Mouse (Mus musculus) spleen, embryonic (tissue): ENCODE data around the gene Pdhb.

Experiments
- CTCF ChIA-PET: fragments of 350-600 bp; sonication (Branson Sonifier 250); formaldehyde crosslinking; loops from one replicate; lab custom pipeline; 2022; lab: Charles Lee

The Pdhb gene

GRCm38 (mm10) chr14:8139724-8140710 is 32.8 kb downstream of the Pdhb start:
- CTCF ChIA-PET = interaction anchor here (1.2 kb wide), 1 partner anchor 17 kb away, joined by 8 read pairs; no protein-coding TSS in a partner anchor

- CTCF ChIA-PET = no interaction called here
Measured at GRCm38 (mm10) chr14:8135130-8135529, 37.7 kb downstream of the Pdhb start.

- CTCF ChIA-PET = interaction anchor here (0.6 kb wide), 1 partner anchor 30 kb away, joined by 3 read pairs; no protein-coding TSS in a partner anchor
Measured at GRCm38 (mm10) chr14:8134234-8134633, 38.6 kb downstream of the Pdhb start.

- CTCF ChIA-PET = interaction anchor here (0.7 kb wide), 1 partner anchor 9 kb away, joined by 3 read pairs; no protein-coding TSS in a partner anchor
Measured at GRCm38 (mm10) chr14:8132789-8133188, 40.0 kb downstream of the Pdhb start.

- CTCF ChIA-PET = interaction anchor here (0.7 kb wide), 1 partner anchor 49 kb away, joined by 3 read pairs; no protein-coding TSS in a partner anchor
Measured at GRCm38 (mm10) chr14:8127971-8128370, 44.9 kb downstream of the Pdhb start.

- CTCF ChIA-PET = interaction anchor here (1.2 kb wide), 1 partner anchor 8 kb away, joined by 3 read pairs; no protein-coding TSS in a partner anchor
Measured at GRCm38 (mm10) chr14:8124046-8124881, 48.6 kb downstream of the Pdhb start.

- CTCF ChIA-PET = interaction anchor here (0.9 to 1.2 kb wide), 2 partner anchors 9 to 17 kb away, joined by 3 to 8 read pairs; no protein-coding TSS in a partner anchor
Measured at GRCm38 (mm10) chr14:8123611-8124010, 49.2 kb downstream of the Pdhb start.

GRCm38 (mm10) chr14:8123141-8123540 is 49.7 kb downstream of the Pdhb start:
- CTCF ChIA-PET = interaction anchor here (0.9 to 1.2 kb wide), 2 partner anchors 9 to 17 kb away, joined by 3 to 8 read pairs; no protein-coding TSS in a partner anchor

GRCm38 (mm10) chr14:8119904-8120303 is 52.9 kb downstream of the Pdhb start:
- CTCF ChIA-PET = interaction anchor here (0.7 to 1.0 kb wide), 2 partner anchors 23 to 27 kb away, joined by 3 read pairs; no protein-coding TSS in a partner anchor

GRCm38 (mm10) chr14:8119454-8119853 is 53.4 kb downstream of the Pdhb start:
- CTCF ChIA-PET = interaction anchor here (0.7 to 1.0 kb wide), 2 partner anchors 23 to 27 kb away, joined by 3 read pairs; no protein-coding TSS in a partner anchor

- CTCF ChIA-PET = no interaction called here
Measured at GRCm38 (mm10) chr14:8117371-8117770, 55.5 kb downstream of the Pdhb start.
